Mouse (Mus musculus): ENCODE data around the gene Gmpr.

Gmpr gene

GRCm38 (mm10) chr13:45502791-45503190 lies 4.5 kb upstream of the Gmpr start:
- DNase-seq (ENCODE audit: low spot score in 2 of 2): peak in 1 of 2 experiments; percentile 47

DNA sequence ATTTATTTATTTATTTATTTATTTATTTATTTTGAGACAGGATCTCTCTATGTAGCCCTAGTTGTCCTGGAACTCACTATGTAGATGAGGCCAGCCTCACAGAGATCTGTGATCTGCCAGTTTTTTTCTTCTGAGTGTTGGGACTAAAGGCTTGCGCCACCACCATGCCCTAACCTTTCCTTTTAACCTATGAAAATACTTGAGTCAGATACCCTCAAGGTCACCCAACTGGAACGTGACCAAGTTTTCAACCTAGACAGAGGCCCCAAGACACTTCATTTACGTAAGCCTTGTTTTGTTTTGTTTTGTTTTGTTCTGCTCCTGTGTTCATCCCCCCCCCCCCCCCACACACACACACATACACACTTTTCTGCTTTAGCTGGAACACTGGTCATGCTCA lies 1.7 kb upstream of the Gmpr start:
- no peak for DNase-seq (ENCODE audit: low spot score in 2 of 2)

- peak; percentile 70 to 84 for DNase-seq (ENCODE audit: low spot score in 2 of 2)
These were observed 1.3 kb downstream of the Gmpr start for GRCm38 (mm10) chr13:45508495-45508894.

- no peak for DNase-seq (ENCODE audit: low spot score in 2 of 2)
These were observed 2.1 kb downstream of the Gmpr start for GRCm38 (mm10) chr13:45509366-45509765.

DNA sequence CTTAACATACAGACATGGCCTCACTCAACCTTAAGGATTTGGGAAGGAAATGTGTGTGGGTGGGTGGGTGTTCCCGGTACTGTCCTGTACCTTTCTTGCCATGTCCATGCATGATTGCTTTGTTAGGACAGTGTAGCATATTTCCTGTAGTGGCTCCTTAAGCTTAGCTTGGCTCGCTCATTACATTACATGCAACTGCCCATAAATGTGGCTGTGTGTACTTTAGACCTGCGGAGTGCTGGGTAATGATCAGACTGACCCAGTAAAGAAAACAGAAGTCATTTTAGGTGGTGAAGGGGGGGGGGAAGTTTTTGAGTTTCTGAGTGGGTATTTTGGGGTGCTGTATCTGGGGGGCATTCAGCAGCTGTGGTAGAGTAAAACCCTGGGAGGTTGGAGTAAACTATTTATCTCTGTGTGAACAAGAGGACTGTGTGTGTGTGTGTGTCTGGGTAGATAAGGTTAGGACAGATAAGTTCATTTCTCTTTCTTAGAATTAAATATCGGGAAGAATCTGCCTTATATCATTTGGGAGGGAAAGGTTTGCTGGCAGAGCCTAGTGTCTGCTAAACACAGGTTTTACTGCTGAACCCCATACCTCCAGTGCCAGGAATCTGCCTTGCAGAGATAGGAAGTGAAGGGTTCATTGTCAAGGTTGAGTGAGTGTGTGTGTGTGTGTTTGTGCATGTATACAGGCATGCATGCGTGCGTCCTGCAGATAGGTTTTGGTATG lies 4.6 kb downstream of the Gmpr start:
- no peak for DNase-seq (ENCODE audit: low spot score in 2 of 2)

DNA sequence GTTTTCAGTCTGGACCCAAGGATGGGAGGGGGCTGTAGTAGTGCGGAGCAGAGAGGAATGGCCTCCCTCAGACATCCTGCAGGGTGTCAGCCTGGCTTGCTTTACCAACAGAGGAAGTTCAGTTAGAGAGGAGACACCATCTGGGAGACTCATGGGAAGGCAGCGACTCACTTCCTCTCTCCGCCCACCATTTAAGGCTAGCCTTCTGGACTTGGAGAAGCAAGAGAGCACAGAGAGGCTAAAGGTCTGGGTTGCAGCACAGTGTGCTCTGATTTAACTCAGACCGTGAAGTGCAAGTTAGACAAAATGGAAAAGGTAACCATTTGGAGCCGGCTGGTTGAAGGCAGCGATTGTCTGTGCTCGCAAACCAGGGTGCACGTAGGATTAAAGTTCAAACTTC lies 5.3 kb downstream of the Gmpr start:
- DNase-seq (ENCODE audit: low spot score in 2 of 2): no peak

GRCm38 (mm10) chr13:45513009-45513984 lies 6.1 kb downstream of the Gmpr start:
- DNase-seq (ENCODE audit: low spot score in 2 of 2): no peak

DNA sequence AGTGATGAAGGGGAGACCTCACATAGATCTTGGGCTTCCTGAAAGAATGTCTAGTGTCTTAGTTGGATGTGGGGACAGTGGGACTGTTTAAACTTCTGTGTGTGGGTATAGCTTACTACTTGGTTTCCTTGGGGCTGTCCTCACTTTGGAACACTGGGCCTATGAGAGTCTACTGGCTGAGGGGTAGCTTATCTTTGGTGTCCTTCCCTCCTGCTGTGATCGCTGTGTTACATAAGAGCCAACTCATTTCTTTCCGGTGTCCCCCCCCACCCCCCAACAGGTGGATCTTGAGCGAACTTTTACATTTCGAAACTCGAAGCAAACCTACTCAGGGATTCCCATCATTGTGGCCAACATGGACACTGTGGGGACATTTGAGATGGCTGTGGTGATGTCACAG lies 6.9 kb downstream of the Gmpr start:
- no peak for DNase-seq (ENCODE audit: low spot score in 2 of 2)

DNA sequence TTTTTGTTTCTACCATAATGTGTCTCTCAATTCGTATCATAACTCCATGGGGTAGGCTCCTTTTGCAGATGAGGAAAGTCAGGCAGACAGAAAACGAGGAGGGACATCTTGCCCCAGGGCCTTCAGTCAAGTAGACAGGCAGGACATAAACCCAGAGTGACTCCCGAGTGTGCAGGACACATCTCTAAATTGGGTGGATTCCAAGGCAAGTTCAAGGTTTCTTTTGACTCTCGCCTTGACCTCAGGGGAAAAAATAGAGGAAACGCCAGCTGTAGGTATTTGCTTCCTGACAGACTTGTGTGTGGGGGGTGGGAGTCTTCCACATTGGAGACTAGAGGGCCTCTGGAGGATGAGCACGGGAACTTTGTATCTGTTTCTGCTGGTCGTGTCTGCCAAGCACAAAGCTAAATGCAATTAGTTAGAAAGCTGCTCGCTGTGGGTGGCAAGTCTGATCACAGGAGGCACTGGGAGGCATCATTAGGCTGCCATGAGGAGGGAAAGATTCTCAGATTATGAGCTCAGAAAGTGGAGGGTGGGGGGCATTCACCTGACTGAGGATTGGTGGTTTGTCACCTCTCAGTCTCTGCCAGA lies 7.7 kb downstream of the Gmpr start:
- DNase-seq (ENCODE audit: low spot score in 2 of 2): no peak

DNA sequence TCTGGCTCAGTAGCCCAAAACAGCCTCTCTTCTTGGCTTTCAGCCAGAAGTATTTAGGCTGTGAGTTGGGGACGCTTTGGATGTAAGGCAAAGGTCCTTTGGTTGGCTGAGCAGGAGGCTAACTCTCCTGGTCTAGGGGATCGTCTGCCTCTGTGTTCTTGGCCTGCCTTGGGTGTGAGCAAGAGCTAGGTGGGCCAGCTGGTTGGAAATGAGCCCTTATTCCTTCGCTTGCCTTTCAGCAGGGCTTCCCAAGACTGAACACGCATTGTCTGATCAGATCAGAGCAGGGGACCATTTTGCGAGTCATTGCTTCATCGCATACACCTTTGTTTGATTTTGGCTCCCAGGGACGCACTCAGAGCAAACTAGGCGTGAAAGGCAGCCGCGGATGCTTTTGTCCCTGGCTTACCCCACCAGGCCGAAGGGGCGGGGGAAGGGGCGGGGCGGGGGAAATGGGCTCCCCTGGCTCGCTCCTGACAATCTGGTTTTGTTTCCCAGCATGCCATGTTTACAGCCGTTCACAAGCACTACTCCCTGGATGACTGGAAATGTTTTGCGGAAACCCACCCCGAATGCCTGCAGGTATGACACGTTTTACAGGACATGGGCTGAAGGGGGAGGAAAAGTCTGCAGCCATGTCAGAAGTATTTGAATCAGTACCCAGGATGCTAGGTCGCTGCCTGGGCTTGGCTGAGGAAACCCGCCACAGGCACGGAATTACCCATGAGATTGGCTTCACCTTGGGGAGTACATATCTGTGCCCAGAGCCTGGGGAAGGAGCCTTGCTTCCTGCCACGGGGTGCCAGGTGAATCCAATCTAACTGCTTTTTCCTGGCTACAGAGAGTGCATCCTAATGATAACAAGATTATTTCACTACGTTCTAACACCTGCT lies 9.5 kb downstream of the Gmpr start:
- peak in 1 of 2 experiments; percentile 59 for DNase-seq (ENCODE audit: low spot score in 2 of 2)

GRCm38 (mm10) chr13:45524305-45524704 lies 17.1 kb downstream of the Gmpr start:
- no peak for DNase-seq (ENCODE audit: low spot score in 2 of 2)

- DNase-seq (ENCODE audit: low spot score in 2 of 2): no peak
These were observed 17.7 kb downstream of the Gmpr start for GRCm38 (mm10) chr13:45524791-45525435.

GRCm38 (mm10) chr13:45526230-45526629 lies 19.0 kb downstream of the Gmpr start:
- DNase-seq (ENCODE audit: low spot score in 2 of 2): no peak

DNA sequence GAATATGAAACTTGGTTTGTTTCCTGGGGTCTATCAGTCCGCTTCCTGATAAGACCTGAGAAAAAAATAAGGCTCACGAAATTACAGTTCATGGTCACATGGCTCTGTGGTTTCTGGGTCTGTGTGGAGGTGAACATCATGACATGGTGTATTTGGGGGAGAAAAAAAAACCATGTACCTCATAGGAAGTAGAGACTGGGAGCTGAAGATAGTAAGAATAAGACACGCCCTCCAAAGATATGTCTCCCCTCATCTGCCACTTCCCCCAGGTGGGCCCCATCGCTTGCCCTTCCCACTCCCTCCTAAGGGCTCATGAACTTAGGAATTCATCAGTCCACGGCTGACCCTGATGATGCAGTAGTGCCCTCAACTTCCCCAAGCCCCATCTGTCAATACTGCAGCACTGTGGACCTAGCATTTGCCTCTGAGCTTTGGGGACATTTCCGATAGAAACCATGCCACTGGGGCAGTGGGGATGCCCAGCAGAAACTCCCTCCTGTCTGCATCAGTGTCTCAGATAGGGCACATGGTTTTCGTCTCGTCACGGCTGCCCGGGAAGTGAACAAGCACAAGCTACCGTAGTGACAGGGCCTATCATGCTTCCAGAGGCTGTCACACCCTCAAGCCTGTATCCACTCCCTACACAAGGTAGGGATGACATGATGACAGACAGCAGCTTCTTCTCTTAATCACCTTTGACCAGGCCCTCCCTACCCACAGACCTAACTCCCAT lies 20.2 kb downstream of the Gmpr start:
- peak; percentile 75 to 81 for DNase-seq (ENCODE audit: low spot score in 2 of 2)

- no peak for DNase-seq (ENCODE audit: low spot score in 2 of 2)
These were observed 21.5 kb downstream of the Gmpr start for GRCm38 (mm10) chr13:45528787-45529186.

DNA sequence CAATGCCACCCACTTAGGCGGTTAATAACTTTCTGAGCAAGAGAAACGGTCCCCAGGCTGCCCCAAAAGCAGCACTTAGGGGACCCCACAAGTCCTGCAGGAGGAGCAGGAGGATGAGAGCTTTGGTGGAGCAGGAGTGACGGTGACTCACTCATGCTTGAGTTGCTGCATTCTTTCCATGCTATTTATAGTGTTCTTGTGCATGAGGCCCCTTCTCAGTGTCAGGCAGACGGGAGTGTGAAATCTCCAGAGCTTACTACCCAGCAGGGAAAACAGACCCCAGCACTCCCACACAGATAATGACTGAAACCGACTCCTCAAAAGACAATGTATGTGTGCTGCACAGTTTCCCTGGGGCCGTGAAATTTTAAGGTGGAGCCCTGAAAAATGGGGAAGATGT lies 23.5 kb downstream of the Gmpr start:
- DNase-seq (ENCODE audit: low spot score in 2 of 2): no peak

DNA sequence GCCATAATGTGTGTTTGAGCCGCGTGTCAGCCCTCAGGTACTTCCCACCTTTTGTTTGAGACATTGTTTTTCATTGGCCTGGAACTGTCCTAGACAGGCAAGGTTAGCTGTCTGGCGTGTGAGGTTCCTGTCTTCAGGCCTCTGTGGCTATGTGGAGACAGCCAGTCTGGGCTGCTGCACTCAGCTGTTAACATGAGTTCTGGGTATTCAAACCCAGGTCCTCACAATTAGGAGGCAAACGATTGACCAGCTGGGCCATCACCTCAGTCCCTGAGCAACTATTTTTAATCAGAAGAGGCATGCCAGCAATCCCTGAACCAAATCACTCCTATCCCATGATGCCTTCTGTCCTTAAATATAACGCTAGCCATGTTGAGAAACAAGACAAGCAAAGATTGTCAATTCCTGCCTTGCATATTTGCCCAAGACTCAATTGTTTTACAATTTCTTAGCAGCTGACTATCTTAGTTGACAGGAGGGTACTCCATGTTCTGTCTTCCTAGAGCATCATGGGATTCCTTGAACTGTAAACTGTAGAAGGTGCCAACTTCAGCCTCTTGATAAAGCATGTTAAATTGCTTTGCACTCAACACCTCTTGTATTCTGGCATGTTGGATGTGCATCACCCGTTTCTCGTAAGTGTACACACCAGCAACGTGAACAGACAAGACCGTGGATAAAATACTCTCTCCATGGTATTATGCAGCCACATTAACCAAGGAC lies 28.6 kb downstream of the Gmpr start:
- DNase-seq (ENCODE audit: low spot score in 2 of 2): no peak

GRCm38 (mm10) chr13:45537110-45537509 lies 29.9 kb downstream of the Gmpr start:
- DNase-seq (ENCODE audit: low spot score in 2 of 2): no peak

GRCm38 (mm10) chr13:45538091-45538490 lies 30.8 kb downstream of the Gmpr start:
- DNase-seq (ENCODE audit: low spot score in 2 of 2): no peak

Measured in spleen, postnatal 4 days (tissue).